Mouse (Mus musculus) lung, postnatal 0 days (tissue): ENCODE results near the gene Trim68. TPM values are rescaled to one million over a fixed set of nuclear protein-coding genes. Genes with fewer than 3 reads are reported as not detected.
"Not testable (repeated sequence)": the region's sequence is repeated elsewhere in the genome, so short reads cannot be mapped to it uniquely, and the experiment has no call there.

Experiments used
- ATAC-seq: fragments of 200-750 bp; cut with Nextera tagmentation; 2 replicates; pipeline ENCODE4 v1.8.0; 2017; ENCODE audit warnings: moderate library complexity
- DNase-seq: peaks from one replicate; pipeline ENCODE4 v3.0.0-alpha.2; 2016; ENCODE audit warnings: low spot score
- H3K27ac ChIP-seq: fragments of 300-500 bp; sonication (generic); 2 replicates; pipeline ENCODE4 v1.5.1; 2014; ENCODE audit warnings: antibody characterized with exemption, mild to moderate bottlenecking, low read length, mixed read lengths
- H3K27me3 ChIP-seq: fragments of 300-500 bp; sonication (generic); replicated peaks from 2 replicates; pipeline ENCODE4 v1.6.1; 2014; ENCODE audit warnings: low read length, mixed read lengths; ENCODE audit not compliant: insufficient read depth
- H3K36me3 ChIP-seq: fragments of 300-500 bp; sonication (generic); 2 replicates; pipeline ENCODE4 v1.6.1; 2014; ENCODE audit warnings: low read length, mixed read lengths; ENCODE audit not compliant: insufficient read depth
- H3K4me1 ChIP-seq: fragments of 300-500 bp; sonication (generic); 2 replicates; pipeline ENCODE4 v1.6.1; 2014; ENCODE audit warnings: antibody characterized with exemption, low read depth, low read length, mixed read lengths; ENCODE audit not compliant: insufficient read depth
- H3K4me2 ChIP-seq: fragments of 300-500 bp; sonication (generic); replicated peaks from 2 replicates; pipeline ENCODE4 v1.6.1; 2014; ENCODE audit warnings: low read depth, mild to moderate bottlenecking, low read length, moderate library complexity, mixed read lengths
- H3K4me3 ChIP-seq: fragments of 300-500 bp; sonication (generic); 2 replicates; pipeline ENCODE4 v1.5.1; 2014; ENCODE audit warnings: low read depth, low read length
- H3K9ac ChIP-seq: fragments of 300-500 bp; sonication (generic); replicated peaks from 2 replicates; pipeline ENCODE4 v1.6.1; 2014; ENCODE audit warnings: low read depth, mild to moderate bottlenecking
- H3K9me3 ChIP-seq: fragments of 300-500 bp; sonication (generic); 2 replicates; pipeline ENCODE4 v1.6.1; 2016; ENCODE audit warnings: low read length, mixed read lengths
- CTCF ChIP-seq: IDR thresholded peaks from 2 replicates; pipeline ENCODE4 v1.5.1; 2016; ENCODE audit warnings: antibody characterized with exemption, mild to moderate bottlenecking
- EP300 ChIP-seq: IDR thresholded peaks from 2 replicates; pipeline ENCODE4 v1.6.1; 2016; ENCODE audit warnings: antibody characterized with exemption, mild to moderate bottlenecking, control low read depth
- WGBS: fragments of 180-500 bp; shearing (Covaris S2); extraction: QIAGEN DNeasy Blood & Tissue Kit; methylation state at CpG from one replicate; pipeline ENCODE4 v1.1.7; 2014; 5-methylcytosine and 5-hydroxymethylcytosine counted together
- polyA plus RNA-seq: library from polyadenylated mRNA; unstranded; fragments of >200 nt; fragmentation: Nextera tagmentation; extraction: Ambion mirVana; gene quantifications from 2 replicates; pipeline ENCODE4 v1.2.1, GENCODE M21; 2015

Gene Trim68
- polyA plus RNA-seq, 1 experiment from 2014 or later: 11.6 TPM

- H3K4me1 ChIP-seq: no peaks in the 10 kb centered on the region
- H3K4me2 ChIP-seq: no peak within 1 kb of the TSS
- no peak within 1 kb of the TSS for H3K27ac ChIP-seq
- H3K36me3 ChIP-seq: no peaks in the 10 kb centered on the region
- DNase-seq: peak; percentile 53
- H3K27me3 ChIP-seq: no peaks in the 10 kb centered on the region
- WGBS: 70% methylated on average over 5 of the region's 5 CpGs
- no peak for ATAC-seq
- no peak within 1 kb of the TSS for H3K9ac ChIP-seq
- TF ChIP-seq CTCF (peak; percentile 82), EP300 (no peak)
- no peak within 1 kb of the TSS for H3K4me3 ChIP-seq
- H3K9me3 ChIP-seq: no peaks in the 10 kb centered on the region
These were observed 8.4 kb upstream of the Trim68 start, which contains the start of gene Olfr557 for GRCm38 (mm10) chr7:102695358-102696125. Olfr557 (plus strand) TSS chr7:102695910.

- no peak overlapping the region for H3K9ac ChIP-seq
- H3K27ac ChIP-seq: no peak overlapping the region
- WGBS: 90% methylated on average over 1 of the region's 1 CpGs
- no peak for TF ChIP-seq CTCF
- H3K4me1 ChIP-seq: no peaks in the 10 kb centered on the region
- H3K27me3 ChIP-seq: no peaks in the 10 kb centered on the region
- no peak overlapping the region for H3K4me2 ChIP-seq
- no peaks in the 10 kb centered on the region for H3K9me3 ChIP-seq
- DNase-seq: peak; percentile 14
- H3K4me3 ChIP-seq: no peak overlapping the region
- no peak; the same call in 1 of the 2 replicates for ATAC-seq
- peaks cover 9% of the 10 kb centered on the region; the same call in 1 of the 2 replicates for H3K36me3 ChIP-seq
These were observed 5.2 kb downstream of the Trim68 start for GRCm38 (mm10) chr7:102681916-102682315.

GRCm38 (mm10) chr7:102676225-102676624, 10.9 kb downstream of the Trim68 start:
- DNase-seq (no peak), ATAC-seq (no peak)
- TF ChIP-seq CTCF (no peak), EP300 (no peak)
- no peaks in the 10 kb centered on the region for H3K9me3 ChIP-seq
- no peak overlapping the region for H3K9ac ChIP-seq
- H3K4me3 ChIP-seq: no peak overlapping the region
- no peak overlapping the region for H3K4me2 ChIP-seq
- H3K4me1 ChIP-seq: no peaks in the 10 kb centered on the region
- no peak overlapping the region for H3K27ac ChIP-seq
- H3K36me3 ChIP-seq: peaks cover 9% of the 10 kb centered on the region; the same call in 1 of the 2 replicates
- WGBS: 75% methylated on average over 2 of the region's 2 CpGs
- H3K27me3 ChIP-seq: no peaks in the 10 kb centered on the region

- Histone ChIP-seq H3K27ac (no peak overlapping the region), H3K36me3 (no peaks in the 10 kb centered on the region), H3K9ac (no peak overlapping the region), H3K4me3 (no peak overlapping the region), H3K9me3 (no peaks in the 10 kb centered on the region), H3K27me3 (no peaks in the 10 kb centered on the region), H3K4me2 (no peak overlapping the region), H3K4me1 (no peaks in the 10 kb centered on the region)
- DNase-seq (peak; percentile 47), ATAC-seq (no peak)
- TF ChIP-seq EP300: no peak
- TF ChIP-seq CTCF: peak; percentile 54
- WGBS: 19% methylated on average over 2 of the region's 2 CpGs
These were observed 21.7 kb downstream of the Trim68 start for GRCm38 (mm10) chr7:102665378-102665777.

- no peak for TF ChIP-seq EP300
- no peak for TF ChIP-seq CTCF
- no peaks in the 10 kb centered on the region for H3K27me3 ChIP-seq
- H3K27ac ChIP-seq: no peak within 1 kb of the TSS
- WGBS: 46% methylated on average over 3 of the region's 3 CpGs
- H3K36me3 ChIP-seq: no peaks in the 10 kb centered on the region
- H3K9me3 ChIP-seq: no peaks in the 10 kb centered on the region
- H3K4me2 ChIP-seq: no peak within 1 kb of the TSS
- H3K9ac ChIP-seq: no peak within 1 kb of the TSS
- H3K4me3 ChIP-seq: no peak within 1 kb of the TSS
- DNase-seq (no peak), ATAC-seq (no peak)
- no peaks in the 10 kb centered on the region for H3K4me1 ChIP-seq
These were observed 22.5 kb downstream of the Trim68 start, which contains the start of gene Olfr556 for GRCm38 (mm10) chr7:102664599-102664998. Olfr556 (plus strand) TSS chr7:102664899.

GRCm38 (mm10) chr7:102658523-102658922, 28.6 kb downstream of the Trim68 start, which contains the start of gene Olfr555:
Olfr555 (plus strand) TSS chr7:102658823.
- no peak within 1 kb of the TSS for H3K9ac ChIP-seq
- no peaks in the 10 kb centered on the region for H3K4me1 ChIP-seq
- TF ChIP-seq CTCF (no peak), EP300 (no peak)
- H3K27me3 ChIP-seq: no peaks in the 10 kb centered on the region
- ATAC-seq (no peak), DNase-seq (no peak)
- no peak within 1 kb of the TSS for H3K4me3 ChIP-seq
- H3K27ac ChIP-seq: no peak within 1 kb of the TSS
- 62% methylated on average over 1 of the region's 1 CpGs for WGBS
- H3K9me3 ChIP-seq: no peaks in the 10 kb centered on the region
- no peak within 1 kb of the TSS for H3K4me2 ChIP-seq
- no peaks in the 10 kb centered on the region for H3K36me3 ChIP-seq

GRCm38 (mm10) chr7:102644945-102645344, 42.2 kb downstream of the Trim68 start:
- ATAC-seq, H3K27me3 ChIP-seq, H3K4me1 ChIP-seq, H3K4me2 ChIP-seq, DNase-seq, H3K27ac ChIP-seq, H3K9ac ChIP-seq, H3K9me3 ChIP-seq, H3K36me3 ChIP-seq, H3K4me3 ChIP-seq: not testable (repeated sequence)
- WGBS: 63% methylated on average over 4 of the region's 4 CpGs
